Mouse (Mus musculus) embryo, embryonic 9.5 days (tissue): ENCODE measurements at regions not wholly inside any gene's neighbourhood (a gene's known extent, or its start where the extent isn't known, plus 50 kb on each side); places are given as distances from the start of the nearest gene placed in this dataset.

Source experiments
- DNase-seq: peaks from one replicate; pipeline ENCODE4 v3.0.0-alpha.2; 2017; ENCODE audit errors: extremely low spot score

DNA sequence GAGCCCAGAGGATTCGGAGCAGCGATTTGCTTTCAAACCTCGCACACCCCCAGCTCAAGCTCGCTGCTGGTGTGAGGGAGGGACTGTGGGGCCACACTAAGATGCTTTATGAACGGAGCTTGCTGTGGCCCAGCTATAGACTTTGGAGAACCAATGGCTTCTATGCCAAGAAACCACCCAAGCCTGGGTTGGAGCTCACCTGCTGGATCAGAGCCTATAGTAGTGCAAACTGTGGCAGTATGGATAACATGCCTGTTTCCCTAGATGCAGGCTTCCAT lies 142.5 kb upstream of the A230072I06Rik start:
- DNase-seq, result no peak

DNA sequence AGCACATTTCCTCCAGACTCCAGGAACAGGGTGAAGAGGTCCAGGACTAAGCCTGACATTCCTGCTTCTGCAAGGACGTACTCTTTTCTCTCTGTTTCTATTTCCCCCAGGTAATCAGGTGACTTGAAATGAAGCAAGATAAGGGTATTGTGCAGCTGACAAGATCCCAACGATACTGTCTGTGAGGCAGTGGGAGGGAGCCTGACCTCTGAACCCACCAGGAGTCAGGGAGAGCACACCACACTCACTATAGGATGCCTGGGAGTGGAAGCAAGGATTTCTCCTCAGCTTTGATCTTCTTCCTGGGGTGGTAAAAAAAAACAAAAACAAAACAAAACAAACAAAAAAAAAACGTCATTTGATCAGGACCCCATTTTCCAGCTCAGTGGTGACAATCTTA lies 141.1 kb upstream of the A230072I06Rik start:
- DNase-seq, result no peak

- DNase-seq, result no peak
Observed at GRCm38 (mm10) chr8:12137913-12138312, 140.7 kb upstream of the A230072I06Rik start.

GRCm38 (mm10) chr8:12151679-12152078 lies 126.9 kb upstream of the A230072I06Rik start:
- no peak for DNase-seq

DNA sequence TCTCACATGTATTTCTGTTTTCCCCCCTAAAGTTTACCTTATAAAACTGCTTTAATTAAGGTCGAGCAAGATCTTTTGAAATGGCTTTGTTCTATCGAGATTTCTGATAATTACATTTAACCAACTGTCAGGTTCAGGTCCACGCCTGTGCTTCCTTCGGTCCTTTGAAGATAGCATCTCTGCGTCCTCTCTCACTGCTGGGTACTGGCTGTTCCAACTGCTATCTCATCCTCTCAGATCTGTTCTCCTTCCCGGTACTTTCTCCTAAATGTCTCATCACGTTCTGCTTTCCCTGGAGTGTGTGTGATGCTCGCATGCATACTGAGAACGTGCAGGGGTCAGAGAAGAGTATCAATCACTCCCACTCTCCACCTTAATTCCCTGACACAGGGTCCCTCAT lies 125.8 kb upstream of the A230072I06Rik start:
- DNase-seq, result no peak

DNA sequence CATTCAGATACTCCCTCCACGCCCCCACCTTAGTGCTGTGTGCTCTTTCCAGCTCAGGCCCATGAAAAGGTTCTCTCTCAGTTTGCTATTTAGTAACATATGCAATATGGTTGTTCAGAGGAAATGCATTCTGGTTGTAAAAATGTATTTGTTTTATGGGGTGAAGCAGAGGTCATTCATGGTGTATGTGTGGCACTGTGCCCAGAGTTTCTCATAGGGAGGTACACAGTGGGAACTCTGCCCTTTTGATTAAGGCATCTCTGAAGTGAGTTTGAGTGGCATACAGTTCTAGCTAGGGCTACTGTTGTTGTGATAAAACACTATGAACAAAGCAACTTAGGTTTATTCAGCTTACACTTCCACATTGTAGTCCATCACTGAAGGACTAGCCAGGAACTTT lies 121.7 kb upstream of the A230072I06Rik start:
- DNase-seq, result no peak

- DNase-seq, result no peak
Observed at GRCm38 (mm10) chr8:12158188-12158587, 120.4 kb upstream of the A230072I06Rik start.

GRCm38 (mm10) chr8:12162921-12163705 lies 115.5 kb upstream of the A230072I06Rik start:
- DNase-seq, result peak; percentile 37

GRCm38 (mm10) chr8:12165487-12166152 lies 113.0 kb upstream of the A230072I06Rik start:
- DNase-seq, result peak; percentile 48

GRCm38 (mm10) chr8:12171788-12172187 lies 106.8 kb upstream of the A230072I06Rik start:
- DNase-seq, result no peak

DNA sequence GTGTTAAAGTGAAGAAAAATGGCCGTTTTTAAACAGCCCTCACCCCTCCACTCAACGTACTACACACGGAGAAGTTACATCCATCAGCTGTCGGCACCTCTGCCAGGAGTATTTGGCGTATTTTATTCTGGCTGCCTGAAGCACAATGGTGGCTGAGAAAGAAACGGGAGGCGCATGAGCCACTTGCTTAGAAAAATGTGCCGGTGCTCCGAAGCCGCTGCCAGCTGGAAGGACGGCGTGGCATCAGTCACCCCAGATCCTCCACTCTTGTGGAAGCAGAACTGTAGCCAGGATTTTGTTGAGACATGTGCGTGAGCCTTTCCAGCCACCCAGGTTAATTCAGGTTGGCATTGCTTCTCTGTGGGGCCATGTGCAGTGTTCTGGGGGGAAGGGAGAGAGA lies 103.1 kb upstream of the A230072I06Rik start:
- DNase-seq, result no peak

- no peak for DNase-seq
Observed at GRCm38 (mm10) chr8:12184666-12185065, 94.0 kb upstream of the A230072I06Rik start.

GRCm38 (mm10) chr8:12187366-12187765 lies 91.3 kb upstream of the A230072I06Rik start:
- DNase-seq, result no peak

DNA sequence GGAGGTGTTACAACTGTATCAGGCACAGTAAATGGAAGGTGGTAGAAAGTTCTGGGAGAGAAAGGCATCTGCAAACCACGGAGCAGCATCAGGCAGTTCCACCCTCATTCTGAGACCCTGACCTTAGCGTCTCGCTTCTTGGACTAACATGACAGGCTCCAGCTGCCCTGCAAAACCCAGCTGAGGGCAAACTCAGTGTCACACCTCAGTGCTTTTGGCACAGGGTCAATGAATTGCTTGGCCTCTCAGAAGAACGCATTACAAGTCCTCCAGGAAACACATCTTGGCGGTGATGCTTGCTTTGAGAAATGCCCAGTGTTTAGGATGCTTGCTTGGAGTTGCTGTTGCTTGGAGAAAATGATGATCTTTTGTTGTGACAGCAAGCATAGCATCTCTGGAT lies 90.2 kb upstream of the A230072I06Rik start:
- no peak for DNase-seq

- no peak for DNase-seq
Observed at GRCm38 (mm10) chr8:12188960-12189359, 89.7 kb upstream of the A230072I06Rik start.

DNA sequence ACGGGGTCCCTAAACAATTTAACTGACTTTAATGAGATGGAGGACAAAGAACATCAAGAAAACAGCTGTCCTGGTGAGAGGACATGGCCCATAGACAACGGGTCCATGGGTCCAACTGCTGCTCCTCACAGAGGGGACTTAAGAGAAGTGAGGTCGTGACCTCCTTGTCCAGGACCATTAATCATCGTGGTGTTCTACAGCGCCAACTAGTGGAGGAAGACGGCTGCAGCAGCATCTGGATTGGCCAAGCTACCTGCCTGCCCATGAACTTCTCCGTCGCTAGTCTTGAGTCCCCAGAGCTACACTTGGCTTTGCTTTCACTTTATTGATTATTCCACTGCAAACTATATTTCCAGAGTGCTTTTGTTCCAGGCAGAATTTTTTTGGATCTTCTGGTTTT lies 86.6 kb upstream of the A230072I06Rik start:
- DNase-seq, result peak; percentile 63

GRCm38 (mm10) chr8:12205909-12206308 lies 72.7 kb upstream of the A230072I06Rik start:
- DNase-seq, result no peak

DNA sequence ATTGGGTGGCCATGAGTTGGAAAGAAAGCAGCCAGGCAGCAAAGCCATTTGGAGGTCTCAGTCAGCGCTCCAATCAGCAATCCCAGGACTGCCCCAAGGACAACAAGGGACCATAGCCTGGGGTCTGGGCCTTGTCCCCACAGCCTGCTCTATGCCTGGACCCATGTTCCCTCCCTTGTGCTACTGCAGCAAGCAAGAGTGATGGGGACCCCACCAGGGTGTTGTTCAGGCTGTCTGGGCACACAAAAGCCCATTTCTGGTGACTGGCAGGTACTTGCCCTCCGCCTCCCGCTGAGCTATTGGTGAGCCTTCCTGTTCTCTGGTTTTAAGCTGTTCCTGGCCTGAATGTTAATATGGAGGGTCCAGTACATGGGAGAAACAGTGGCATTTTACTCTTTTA lies 71.2 kb upstream of the A230072I06Rik start:
- DNase-seq, result no peak

DNA sequence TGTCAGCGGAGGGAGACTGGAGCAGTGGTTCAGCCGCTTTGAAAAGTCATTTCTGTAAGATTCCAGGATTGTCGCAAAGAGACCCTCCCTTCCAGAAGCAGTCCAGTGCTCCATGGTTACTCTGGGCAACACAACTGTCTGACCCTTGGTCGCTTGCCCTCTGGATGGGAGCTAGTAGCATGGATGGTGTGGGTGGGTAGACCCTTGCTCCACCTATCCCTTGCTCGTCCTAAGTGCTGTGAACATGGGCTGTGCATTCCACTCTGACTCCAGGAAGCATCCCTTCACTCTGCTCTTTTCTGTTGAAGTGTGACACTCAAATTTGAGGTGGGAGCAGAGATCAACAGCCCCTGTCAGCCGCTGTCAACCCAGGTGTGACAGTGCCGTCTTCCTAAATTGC lies 64.8 kb upstream of the A230072I06Rik start:
- no peak for DNase-seq

- DNase-seq, result no peak
Observed at GRCm38 (mm10) chr8:12214205-12215019, 64.2 kb upstream of the A230072I06Rik start.

GRCm38 (mm10) chr8:12221506-12221905 lies 57.1 kb upstream of the A230072I06Rik start:
- no peak for DNase-seq

DNA sequence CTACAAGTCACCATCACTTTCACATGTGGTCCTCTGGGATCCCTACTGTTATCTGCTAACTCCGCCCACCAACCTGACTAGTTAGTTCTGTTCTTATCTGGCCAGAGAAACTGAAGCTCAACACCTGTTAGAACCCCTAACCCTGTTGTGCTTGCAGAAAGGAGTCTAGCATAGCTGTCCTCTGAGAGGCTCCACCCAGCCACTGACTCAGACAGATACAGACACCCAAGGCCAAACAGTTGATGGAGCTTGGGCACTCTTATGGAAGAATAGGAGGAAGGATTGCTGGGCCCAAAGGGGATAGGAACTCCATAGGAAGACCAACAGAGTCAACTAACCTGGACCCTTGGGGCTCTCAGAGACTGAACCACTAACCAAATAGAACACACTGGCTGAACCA lies 55.2 kb upstream of the A230072I06Rik start:
- no peak for DNase-seq
